Mouse (Mus musculus): ENCODE measurements at regions not wholly inside any gene's neighbourhood (a gene's known extent, or its start where the extent isn't known, plus 50 kb on each side); places are given as distances from the start of the nearest gene placed in this dataset.
"Not testable (repeated sequence)": the region's sequence is repeated elsewhere in the genome, so short reads cannot be mapped to it uniquely, and the experiment has no call there.

DNA sequence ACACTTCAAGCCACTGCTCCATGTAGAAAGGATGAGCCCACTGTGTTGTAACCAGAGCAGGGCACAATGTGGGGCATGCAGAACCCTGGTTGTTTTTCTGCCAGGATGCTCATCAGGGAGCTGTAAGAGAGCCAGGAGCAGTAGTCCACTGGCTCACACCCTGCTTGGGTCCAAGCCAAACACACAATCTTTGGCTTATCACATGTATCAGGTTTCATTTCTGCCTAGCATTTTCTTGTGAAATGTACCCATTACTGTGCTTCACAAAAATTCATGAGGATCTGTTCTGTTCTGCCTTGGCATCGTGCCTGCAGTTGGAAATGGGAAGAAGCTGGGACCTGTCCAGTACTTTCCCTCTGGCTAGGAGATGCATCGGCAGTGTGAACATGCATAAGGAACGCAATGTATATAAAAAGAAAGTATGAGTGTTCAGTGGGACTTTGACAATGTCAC is 491.6 kb upstream of the Igfbp3 start:
- DNase-seq = peak; percentile 4

DNA sequence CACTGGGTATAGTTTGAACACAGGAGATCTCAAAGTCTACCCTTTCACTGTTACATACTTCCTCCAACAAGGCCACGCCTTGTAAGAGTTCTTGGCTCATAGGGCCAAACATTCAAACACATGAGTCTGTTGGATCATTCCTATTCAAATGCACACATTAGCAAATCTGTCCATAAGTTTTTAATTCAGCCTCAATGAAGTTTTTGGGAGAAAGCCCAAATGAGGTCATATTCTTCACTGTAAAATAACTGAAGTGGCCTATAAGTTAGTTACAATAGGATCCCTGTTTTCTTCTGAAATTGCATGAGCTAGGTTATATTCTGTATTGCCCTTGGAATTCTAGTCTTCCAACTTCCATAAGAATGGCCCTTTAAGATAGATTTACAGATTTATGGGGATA is 483.9 kb upstream of the Igfbp3 start:
- no peak for DNase-seq

GRCm38 (mm10) chr11:7689701-7690100 is 476.0 kb upstream of the Igfbp3 start:
- not testable (repeated sequence) for DNase-seq

GRCm38 (mm10) chr11:7672821-7673220 is 459.1 kb upstream of the Igfbp3 start:
- DNase-seq = peak; percentile 4

- DNase-seq = no peak
These were observed 416.9 kb upstream of the Igfbp3 start for GRCm38 (mm10) chr11:7630637-7631036.

- DNase-seq = no peak
These were observed 411.5 kb upstream of the Igfbp3 start for GRCm38 (mm10) chr11:7625256-7625655.

- DNase-seq = no peak
These were observed 406.6 kb upstream of the Igfbp3 start for GRCm38 (mm10) chr11:7620320-7620719.

- DNase-seq = no peak
These were observed 397.0 kb upstream of the Igfbp3 start for GRCm38 (mm10) chr11:7610752-7611151.

GRCm38 (mm10) chr11:7609921-7610320 is 396.2 kb upstream of the Igfbp3 start:
- no peak for DNase-seq

DNA sequence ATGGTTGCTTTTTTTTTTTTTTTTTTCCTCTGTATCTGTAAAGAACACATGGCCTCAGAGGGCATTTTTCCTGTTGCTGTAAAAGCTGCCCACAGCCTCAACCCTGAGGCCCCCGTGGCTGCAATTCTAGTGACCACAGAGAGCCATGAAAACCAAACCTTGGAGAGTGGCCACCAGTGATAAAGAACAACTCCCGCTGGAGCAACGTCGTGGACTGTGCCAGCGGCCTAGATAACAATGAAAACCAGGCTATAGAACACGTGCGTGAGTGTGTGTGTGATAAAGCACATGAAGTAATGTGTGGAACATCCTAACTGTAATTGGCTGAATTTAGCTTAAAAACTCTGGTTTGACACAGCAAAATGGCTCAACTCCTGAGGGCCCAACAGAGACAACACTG is 392.9 kb upstream of the Igfbp3 start:
- no peak for DNase-seq

DNA sequence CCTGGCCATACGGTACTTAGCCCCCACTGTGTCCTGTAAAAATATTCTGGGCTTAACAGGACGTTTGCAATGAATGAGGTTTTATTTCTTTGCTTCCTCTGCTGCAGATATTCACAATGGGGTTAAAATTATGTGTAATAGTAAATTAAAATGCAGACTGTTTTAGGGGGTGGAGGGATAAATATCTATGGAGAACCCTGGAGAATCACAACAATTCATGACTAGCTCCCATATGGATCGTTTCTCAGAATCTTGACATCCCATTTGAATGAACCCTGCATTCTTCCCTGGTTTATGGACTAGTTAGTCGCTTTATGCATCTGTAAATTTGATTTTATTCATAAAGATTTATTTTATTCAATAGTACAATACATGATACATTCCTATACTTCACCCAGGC is 378.3 kb upstream of the Igfbp3 start:
- no peak for DNase-seq

DNA sequence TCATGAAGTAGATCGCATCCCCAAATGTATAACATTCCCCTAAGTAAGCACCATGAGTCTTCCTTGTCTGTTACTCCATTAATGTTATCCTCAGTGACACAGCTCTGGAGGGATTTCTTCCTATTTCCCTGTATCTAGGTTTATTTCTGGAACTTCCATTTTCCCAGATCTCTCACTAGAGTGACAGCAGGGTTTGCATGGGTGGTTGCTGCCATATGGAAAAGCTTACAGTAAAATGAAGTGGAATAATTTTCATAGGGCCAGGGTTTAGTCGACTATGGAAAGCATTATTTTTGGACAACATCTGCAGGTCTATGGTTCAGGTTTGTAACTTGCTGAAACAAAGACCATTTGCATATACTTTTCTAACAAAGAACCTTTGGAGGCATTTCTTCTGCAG is 369.6 kb upstream of the Igfbp3 start:
- DNase-seq = no peak

DNA sequence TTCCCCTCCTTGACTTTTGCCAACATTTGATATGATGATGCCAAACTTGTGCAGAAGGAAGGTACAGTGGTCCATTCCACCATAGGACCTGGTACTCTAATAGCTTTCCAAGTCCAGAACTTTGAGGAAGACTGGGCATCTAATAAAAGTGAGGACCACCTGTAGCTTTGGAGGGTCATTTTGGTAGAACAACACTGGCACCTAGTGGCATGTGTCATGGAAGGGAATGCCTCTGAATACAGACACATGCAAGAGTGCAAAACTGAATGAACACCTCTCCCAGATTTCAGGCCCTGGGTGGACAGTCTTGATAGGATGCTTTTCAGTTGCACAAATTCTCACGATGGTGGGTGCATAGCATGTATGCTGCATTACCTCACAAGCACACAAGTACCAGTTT is 354.8 kb upstream of the Igfbp3 start:
- peak; percentile 33 for DNase-seq

- DNase-seq = no peak
These were observed 348.3 kb upstream of the Igfbp3 start for GRCm38 (mm10) chr11:7562029-7562428.

DNA sequence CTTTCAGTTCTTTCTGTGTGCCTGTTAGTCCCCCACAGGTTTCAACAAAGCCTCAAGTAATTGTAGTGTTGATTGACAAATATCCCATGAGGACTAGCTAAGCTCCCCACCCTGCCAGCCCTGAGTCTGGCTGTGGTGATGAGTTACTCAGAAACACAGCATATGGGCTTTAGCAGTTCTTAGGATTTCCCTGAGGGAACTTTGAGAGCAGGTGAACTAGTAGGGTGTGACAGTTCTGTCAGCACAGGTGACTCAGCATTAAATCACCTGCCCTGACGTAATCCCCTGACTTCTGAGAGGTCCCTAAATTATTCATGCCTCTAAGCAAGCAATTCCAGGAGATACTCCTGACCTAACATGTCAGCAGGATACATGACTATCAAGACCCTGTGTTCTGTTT is 347.7 kb upstream of the Igfbp3 start:
- no peak for DNase-seq

DNA sequence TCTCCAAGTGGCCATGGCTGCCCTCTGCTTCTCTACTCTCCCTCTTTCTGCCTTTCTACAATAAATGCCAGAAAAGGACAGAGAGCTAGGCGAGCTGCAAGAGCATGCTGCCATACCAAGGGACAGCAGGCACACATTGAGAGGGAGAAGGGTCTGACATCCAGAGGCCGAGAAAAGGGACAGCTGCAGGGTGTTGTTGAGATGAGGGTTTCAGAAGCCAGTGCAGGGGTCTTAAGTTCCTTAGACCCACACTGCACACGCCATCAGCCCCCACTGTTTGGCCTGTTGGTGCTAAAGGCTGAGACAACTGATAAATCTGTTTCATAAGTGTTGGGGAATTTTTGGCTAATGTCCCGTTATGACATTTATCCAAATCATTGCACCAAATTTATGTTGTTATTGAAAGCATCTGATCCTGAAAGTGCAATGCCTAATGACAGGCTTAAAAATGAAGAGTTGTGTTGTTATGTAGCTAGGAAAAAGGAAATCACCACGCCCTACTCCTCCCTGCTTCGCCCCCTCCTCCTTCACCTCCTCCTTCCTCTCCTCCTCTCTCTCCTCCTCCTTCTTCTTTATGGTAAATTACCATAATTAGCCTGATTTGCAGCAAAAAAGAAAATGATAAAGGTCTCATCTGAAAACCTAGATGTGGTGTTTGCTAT is 342.0 kb upstream of the Igfbp3 start:
- no peak for DNase-seq

DNA sequence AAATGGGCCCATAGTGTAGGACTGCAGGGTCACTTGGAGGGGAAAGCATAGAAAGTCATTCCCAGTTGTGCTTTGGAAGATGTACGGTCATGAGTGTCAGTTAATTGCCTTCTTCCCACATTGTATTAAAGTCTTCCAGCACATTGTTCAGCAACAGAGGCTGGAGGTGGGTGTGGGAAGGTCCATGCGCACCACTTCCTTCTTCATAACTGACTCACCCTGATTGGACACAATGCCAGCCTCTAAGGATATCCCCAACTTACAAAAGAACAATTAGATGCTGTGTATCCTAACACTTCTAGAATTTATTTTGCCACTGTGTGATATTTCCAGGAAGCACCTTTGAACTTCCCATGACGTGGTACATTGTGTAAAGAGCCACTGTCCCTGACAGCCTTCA is 338.4 kb upstream of the Igfbp3 start:
- DNase-seq = no peak

- DNase-seq = no peak
These were observed 334.1 kb upstream of the Igfbp3 start for GRCm38 (mm10) chr11:7547796-7548195.

GRCm38 (mm10) chr11:7545621-7546020 is 331.9 kb upstream of the Igfbp3 start:
- no peak for DNase-seq

DNA sequence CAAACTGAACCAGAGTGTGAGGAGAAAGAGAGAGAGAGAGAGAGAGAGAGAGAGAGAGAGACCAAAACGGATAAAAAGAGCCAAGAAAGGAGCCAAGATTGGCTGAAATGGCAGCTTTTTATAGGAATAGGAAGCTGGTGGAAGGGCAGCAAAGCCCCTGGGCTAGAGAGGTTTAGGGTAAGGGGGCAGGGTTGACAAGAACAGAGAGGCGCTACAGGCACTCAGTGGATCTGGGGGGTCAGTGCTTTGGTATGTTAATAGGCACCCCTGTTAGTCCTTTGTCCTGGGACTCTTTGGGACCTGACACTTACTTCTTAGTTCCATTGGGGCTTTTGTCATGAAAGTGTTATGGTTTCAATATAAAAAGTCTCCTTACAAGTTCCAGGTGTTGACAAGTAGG is 320.9 kb upstream of the Igfbp3 start:
- no peak for DNase-seq

- no peak for DNase-seq
These were observed 319.6 kb upstream of the Igfbp3 start for GRCm38 (mm10) chr11:7533327-7533726.

DNA sequence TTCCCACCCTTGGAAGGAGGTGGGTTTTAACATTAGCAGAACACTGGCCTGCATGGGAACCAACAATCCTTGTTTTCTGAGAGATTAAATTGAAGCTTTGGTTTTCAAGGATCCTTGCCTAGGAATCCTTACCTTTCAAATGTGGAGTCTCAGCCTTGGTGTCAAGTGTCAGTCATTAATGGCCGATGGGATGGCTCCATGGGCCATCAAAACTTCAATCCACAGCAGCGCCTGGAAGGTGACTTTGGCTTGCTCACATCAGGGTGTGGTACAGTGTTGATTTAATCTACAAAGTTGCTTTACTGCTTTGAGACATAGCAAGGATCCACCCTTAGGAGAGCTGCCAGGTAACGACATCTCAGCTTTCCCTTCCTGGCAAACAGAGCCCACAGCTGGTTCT is 318.1 kb upstream of the Igfbp3 start:
- DNase-seq = no peak

DNA sequence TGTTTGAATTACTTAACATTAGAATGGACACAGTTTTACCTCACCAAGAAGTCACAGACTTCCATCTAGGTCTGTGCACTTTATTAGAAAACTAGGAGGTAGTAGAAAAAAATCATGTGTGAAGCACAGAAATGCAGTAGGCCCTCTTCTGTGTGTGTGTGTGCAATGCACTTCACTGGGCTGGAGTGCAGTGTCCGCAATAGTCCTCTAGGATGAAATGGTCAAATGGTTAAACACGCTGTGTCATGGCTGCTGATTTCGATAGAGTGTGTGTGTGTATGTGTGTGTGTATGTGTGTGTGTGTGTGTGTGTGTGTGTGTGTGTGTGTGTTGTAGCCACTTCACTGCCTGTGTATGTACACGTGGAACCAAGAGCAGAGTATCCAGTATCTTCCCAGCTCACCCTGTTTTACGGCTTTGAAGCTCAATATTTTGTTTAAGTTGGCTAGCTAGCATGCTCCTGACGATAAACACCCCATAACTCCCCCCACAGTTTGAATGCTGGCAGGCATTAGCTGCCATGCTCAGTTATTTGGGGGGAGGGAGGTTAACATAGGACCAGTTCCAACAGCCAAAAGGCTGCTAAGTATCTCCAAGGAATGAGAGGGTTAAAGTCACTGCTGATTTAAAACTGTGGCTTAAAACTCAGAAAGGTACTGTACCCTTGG is 316.9 kb upstream of the Igfbp3 start:
- DNase-seq = no peak

GRCm38 (mm10) chr11:7519556-7519955 is 305.8 kb upstream of the Igfbp3 start:
- DNase-seq = no peak

- DNase-seq = no peak
These were observed 295.1 kb upstream of the Igfbp3 start for GRCm38 (mm10) chr11:7508861-7509260.
